Mouse (Mus musculus) cerebellum, postnatal 14 days (tissue): ENCODE measurements around the gene Galnt9.
A peak's percentile ranks its signal among the peaks of the same experiment; 100 is the strongest.

Experiments
- DNase-seq, 2 experiments: peaks; one replicate each; pipeline ENCODE4 v3.0.0; 2021; ENCODE audit warnings: mixed read lengths in 2 of 2

The Galnt9 gene

GRCm38 (mm10) chr5:110543951-110544690 is at the start of gene Galnt9:
TSS of gene Galnt9 (plus strand) at chr5:110544355.
- peak; percentile 75 to 82 for DNase-seq

GRCm38 (mm10) chr5:110494396-110494795 is 49.8 kb upstream of the Galnt9 start:
- no peak for DNase-seq

GRCm38 (mm10) chr5:110495051-110495450 is 49.1 kb upstream of the Galnt9 start:
- no peak for DNase-seq

- DNase-seq, result peak; percentile 39 to 49
These were observed 46.6 kb upstream of the Galnt9 start for GRCm38 (mm10) chr5:110497556-110497955.

- DNase-seq, result no peak
These were observed 46.1 kb upstream of the Galnt9 start for GRCm38 (mm10) chr5:110498071-110498470.

GRCm38 (mm10) chr5:110500233-110500632 is 43.9 kb upstream of the Galnt9 start:
- no peak for DNase-seq

GRCm38 (mm10) chr5:110503361-110503760 is 40.8 kb upstream of the Galnt9 start:
- no peak for DNase-seq

- DNase-seq, result no peak
These were observed 38.4 kb upstream of the Galnt9 start for GRCm38 (mm10) chr5:110505611-110506294.

GRCm38 (mm10) chr5:110506295-110506616 is 37.9 kb upstream of the Galnt9 start:
- no peak for DNase-seq

GRCm38 (mm10) chr5:110506856-110507255 is 37.3 kb upstream of the Galnt9 start:
- peak; percentile 45 to 55 for DNase-seq

- DNase-seq, result no peak
These were observed 36.2 kb upstream of the Galnt9 start for GRCm38 (mm10) chr5:110507943-110508342.

- no peak for DNase-seq
These were observed 33.8 kb upstream of the Galnt9 start for GRCm38 (mm10) chr5:110510357-110510756.

GRCm38 (mm10) chr5:110513791-110514190 is 30.4 kb upstream of the Galnt9 start:
- no peak for DNase-seq

GRCm38 (mm10) chr5:110514694-110515093 is 29.5 kb upstream of the Galnt9 start:
- no peak for DNase-seq

GRCm38 (mm10) chr5:110516390-110516789 is 27.8 kb upstream of the Galnt9 start:
- peak; percentile 43 to 54 for DNase-seq

GRCm38 (mm10) chr5:110518086-110518783 is 25.9 kb upstream of the Galnt9 start:
- DNase-seq, result no peak

- no peak for DNase-seq
These were observed 23.2 kb upstream of the Galnt9 start for GRCm38 (mm10) chr5:110520974-110521373.

GRCm38 (mm10) chr5:110521822-110522221 is 22.3 kb upstream of the Galnt9 start:
- DNase-seq, result no peak

GRCm38 (mm10) chr5:110523296-110523695 is 20.9 kb upstream of the Galnt9 start:
- DNase-seq, result no peak

- DNase-seq, result no peak
These were observed 18.5 kb upstream of the Galnt9 start for GRCm38 (mm10) chr5:110525701-110526100.

GRCm38 (mm10) chr5:110526556-110526955 is 17.6 kb upstream of the Galnt9 start:
- DNase-seq, result no peak

GRCm38 (mm10) chr5:110531091-110531490 is 13.1 kb upstream of the Galnt9 start:
- no peak for DNase-seq

GRCm38 (mm10) chr5:110534402-110534801 is 9.8 kb upstream of the Galnt9 start:
- DNase-seq, result no peak

- DNase-seq, result no peak
These were observed 8.2 kb upstream of the Galnt9 start for GRCm38 (mm10) chr5:110535964-110536363.
